Comparison of ENCODE assay signal across 25 mouse cellular contexts in genomic region chr4:103553188-103553587, GRCm38 (mm10).
DNase-seq lines count a peak whose midpoint lies in the region; ATAC-seq and TF ChIP-seq lines count a peak whose summit lies in the region.
"Had no signal": no experiment of that assay in that cellular context is flagged by ENCODE, and none has a peak within 500 bp of the region (broad histone marks: within the 10 kb centered on the region; RNA-seq: fewer than 3 reads in every experiment).

No protein-coding gene starts in this region.

- H3K27me3 ChIP-seq in midbrain, postnatal 0 days (ENCODE audit: insufficient read depth, low read length), result no peaks in the 10 kb centered on the region
- H3K27me3 ChIP-seq in midbrain, embryonic 15.5 days (replicated peaks), result no peaks in the 10 kb centered on the region
- no peaks in the 10 kb centered on the region for H3K27me3 ChIP-seq in embryonic facial prominence, embryonic 14.5 days (replicated peaks; ENCODE audit: control insufficient read depth, insufficient read depth, low read length)
- H3K27me3 ChIP-seq: heart, embryonic 15.5 days; hindbrain, embryonic 15.5 days; intestine, embryonic 15.5 days; neural tube, embryonic 13.5 days had no signal

- no peaks in the 10 kb centered on the region for H3K9me3 ChIP-seq in midbrain, postnatal 0 days (ENCODE audit: low read length)
- H3K9me3 ChIP-seq in midbrain, embryonic 15.5 days, result no peaks in the 10 kb centered on the region
- no peaks in the 10 kb centered on the region for H3K9me3 ChIP-seq in embryonic facial prominence, embryonic 14.5 days (ENCODE audit: control insufficient read depth, low read length)
- H3K9me3 ChIP-seq: heart, embryonic 15.5 days; hindbrain, embryonic 15.5 days; intestine, embryonic 15.5 days; neural tube, embryonic 13.5 days had no signal

- no peak for ATAC-seq in midbrain, postnatal 0 days (ENCODE audit: low FRiP score)
- no peak for ATAC-seq in midbrain, embryonic 15.5 days (replicated peaks)
- no peak for ATAC-seq in embryonic facial prominence, embryonic 14.5 days (ENCODE audit: low read depth)
- no peak for ATAC-seq in CD4-positive, CD25-positive, alpha-beta regulatory T cell, adult 4 months
- ATAC-seq: activated CD4-positive, CD25-positive, alpha-beta regulatory T cell, adult 4 months; forebrain, embryonic 16.5 days; intestine, embryonic 15.5 days had no signal

- H3K4me3 ChIP-seq in midbrain, postnatal 0 days (ENCODE audit: low read depth, low read length), result no peak overlapping the region
- no peak overlapping the region for H3K4me3 ChIP-seq in midbrain, embryonic 15.5 days
- H3K4me3 ChIP-seq in embryonic facial prominence, embryonic 14.5 days (ENCODE audit: low read depth, low read length), result no peak overlapping the region
- H3K4me3 ChIP-seq: heart, embryonic 15.5 days; hindbrain, embryonic 15.5 days; intestine, embryonic 15.5 days; myocyte; neural tube, embryonic 13.5 days had no signal

- 72% methylated on average over 4 of the region's 4 CpGs for WGBS in midbrain, postnatal 0 days
- 63% methylated on average over 4 of the region's 4 CpGs for WGBS in midbrain, embryonic 15.5 days
- 47% methylated on average over 4 of the region's 4 CpGs for WGBS in embryonic facial prominence, embryonic 14.5 days

- H3K4me2 ChIP-seq in midbrain, postnatal 0 days (ENCODE audit: low read depth, low read length, poor library complexity, severe bottlenecking), result no peak overlapping the region
- no peak overlapping the region for H3K4me2 ChIP-seq in midbrain, embryonic 15.5 days
- H3K4me2 ChIP-seq in embryonic facial prominence, embryonic 14.5 days (ENCODE audit: low read depth, low read length), result no peak overlapping the region
- H3K4me2 ChIP-seq: heart, embryonic 15.5 days; hindbrain, embryonic 15.5 days; intestine, embryonic 15.5 days; neural tube, embryonic 13.5 days had no signal

- no peak for TF ChIP-seq POLR2A in brain, embryonic 14.5 days (IDR thresholded peaks at IDR 0.05; ENCODE audit: borderline replicate concordance, extremely low read depth, insufficient read depth, insufficient read length, poor library complexity, severe bottlenecking)

- no peak for TF ChIP-seq CTCF in midbrain, postnatal 0 days (IDR thresholded peaks at IDR 0.05)
- no peak for TF ChIP-seq CTCF in brain, embryonic 14.5 days (IDR thresholded peaks at IDR 0.05; ENCODE audit: borderline replicate concordance, extremely low read depth, insufficient read depth, insufficient read length)

- H3K9ac ChIP-seq in midbrain, postnatal 0 days (replicated peaks; ENCODE audit: low read length, poor library complexity, severe bottlenecking), result no peak overlapping the region
- no peak overlapping the region for H3K9ac ChIP-seq in midbrain, embryonic 15.5 days
- H3K9ac ChIP-seq in embryonic facial prominence, embryonic 14.5 days (ENCODE audit: low read depth, low read length), result no peak overlapping the region
- H3K9ac ChIP-seq: heart, embryonic 15.5 days; hindbrain, embryonic 15.5 days; intestine, embryonic 15.5 days; neural tube, embryonic 13.5 days had no signal

- no peaks in the 10 kb centered on the region for H3K4me1 ChIP-seq in midbrain, postnatal 0 days (ENCODE audit: insufficient read depth, low read length)
- no peaks in the 10 kb centered on the region for H3K4me1 ChIP-seq in midbrain, embryonic 15.5 days
- H3K4me1 ChIP-seq in embryonic facial prominence, embryonic 14.5 days (ENCODE audit: control insufficient read depth, insufficient read depth, low read length), result no peaks in the 10 kb centered on the region
- H3K4me1 ChIP-seq: heart, embryonic 15.5 days; hindbrain, embryonic 15.5 days; intestine, embryonic 15.5 days; neural tube, embryonic 13.5 days had no signal

- no peaks in the 10 kb centered on the region for H3K36me3 ChIP-seq in midbrain, postnatal 0 days (ENCODE audit: insufficient read depth, low read length)
- H3K36me3 ChIP-seq in midbrain, embryonic 15.5 days (replicated peaks), result no peaks in the 10 kb centered on the region
- H3K36me3 ChIP-seq in embryonic facial prominence, embryonic 14.5 days (ENCODE audit: control insufficient read depth, insufficient read depth, low read length), result no peaks in the 10 kb centered on the region
- H3K36me3 ChIP-seq: heart, embryonic 15.5 days; hindbrain, embryonic 15.5 days; intestine, embryonic 15.5 days; neural tube, embryonic 13.5 days had no signal

- no peak overlapping the region for H3K27ac ChIP-seq in midbrain, postnatal 0 days (ENCODE audit: low read depth, low read length)
- no peak overlapping the region for H3K27ac ChIP-seq in midbrain, embryonic 15.5 days
- H3K27ac ChIP-seq in embryonic facial prominence, embryonic 14.5 days (replicated peaks; ENCODE audit: low read depth, low read length), result no peak overlapping the region
- H3K27ac ChIP-seq: heart, embryonic 15.5 days; hindbrain, embryonic 15.5 days; intestine, embryonic 15.5 days; neural tube, embryonic 13.5 days had no signal

- peak; percentile 40 to 49 for DNase-seq in layer of hippocampus, adult 18-20 months (ENCODE audit: low spot score in 2 of 2)
- DNase-seq in layer of hippocampus, adult 9-10 months (ENCODE audit: low spot score), result no peak
- peak; percentile 14 for DNase-seq in midbrain, postnatal 0 days (ENCODE audit: low spot score)
- DNase-seq in brain, embryonic 14.5 days (ENCODE audit: low read depth), result peak; percentile 25
- peak; percentile 33 for DNase-seq in embryonic facial prominence, embryonic 14.5 days (ENCODE audit: low spot score)
- DNase-seq: adrenal gland, adult 8-10 months; cerebellum, adult 2 months; cerebellum, postnatal 25 days; gastrocnemius, postnatal 36 days; heart, postnatal 4 days; kidney, adult 8-10 months; kidney, postnatal 14 days; lung, postnatal 4 days; midbrain, embryonic 14.5 days; spleen, adult 18-20 months; thymus, postnatal 14 days had no signal
